Mouse (Mus musculus) central nervous system, embryonic 18 days (tissue): ENCODE results near the gene Brip1. TPM values are rescaled to one million over a fixed set of nuclear protein-coding genes. Genes with fewer than 3 reads are reported as not detected.

Experiments used
- polyA plus RNA-seq: library from polyadenylated mRNA; depleted of rRNA; stranded (reverse); fragments of >200 nt; gene quantifications from 2 replicates; pipeline ENCODE4 v1.2.3, GENCODE M21; 2012; rRNA removed

Brip1 gene
- 0.78 and 0.90 TPM in 2 replicates for polyA plus RNA-seq

GRCm38 (mm10) chr11:86201037-86201786, at the start of gene Brip1:
Brip1 (minus strand) TSS chr11:86201193.

Other genes with a start within 250 kb of the Brip1 start
- gene Ints2, start 56.4 kb upstream of the Brip1 start, polyA plus RNA-seq: 28.7 and 29.1 TPM in 2 replicates
- gene Med13, start 156.4 kb upstream of the Brip1 start, polyA plus RNA-seq: 21.5 and 22.1 TPM in 2 replicates